Mouse (Mus musculus): ENCODE measurements at regions not wholly inside any gene's neighbourhood (a gene's known extent, or its start where the extent isn't known, plus 50 kb on each side); places are given as distances from the start of the nearest gene placed in this dataset.

DNA sequence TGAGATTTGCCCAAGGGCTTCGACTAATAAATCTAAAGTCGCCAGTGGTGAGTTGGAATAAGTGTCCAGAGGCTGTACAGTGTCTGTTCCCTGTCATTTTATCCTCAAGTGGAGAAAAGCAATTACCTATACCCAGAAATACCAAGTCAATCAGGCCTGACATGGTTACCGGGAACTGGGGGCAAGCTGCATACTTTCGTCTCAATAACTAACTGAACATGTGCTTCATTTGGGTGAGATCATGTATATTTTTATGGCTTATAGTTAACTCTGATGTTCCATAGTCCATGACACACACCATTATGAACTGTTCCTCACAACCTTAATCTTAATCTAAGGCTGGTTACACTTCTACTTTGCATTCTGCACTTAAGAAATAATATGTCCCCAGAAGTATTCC is 462.4 kb upstream of the Cited2 start:
- WGBS, result 74% methylated on average over 4 of the region's 4 CpGs
- Histone ChIP-seq H3K27me3 (ENCODE audit: control insufficient read depth, insufficient read depth, low read depth, low read length) (no peaks in the 10 kb centered on the region), H3K27ac (ENCODE audit: low read length) (no peak overlapping the region), H3K36me3 (ENCODE audit: control insufficient read depth, insufficient read depth, low read length) (no peaks in the 10 kb centered on the region), H3K4me1 (replicated peaks; ENCODE audit: control insufficient read depth, insufficient read depth, low read length) (0 out of 2 replicates have a peak, but pooled peaks cover 2% of the 10 kb centered on the region), H3K9ac (ENCODE audit: low read length) (no peak overlapping the region), H3K9me3 (ENCODE audit: control insufficient read depth, low read length) (no peaks in the 10 kb centered on the region), H3K4me3 (ENCODE audit: low read length) (no peak overlapping the region), H3K4me2 (ENCODE audit: low read depth, low read length) (no peak overlapping the region)
- no peak for ATAC-seq (ENCODE audit: low read depth)

DNA sequence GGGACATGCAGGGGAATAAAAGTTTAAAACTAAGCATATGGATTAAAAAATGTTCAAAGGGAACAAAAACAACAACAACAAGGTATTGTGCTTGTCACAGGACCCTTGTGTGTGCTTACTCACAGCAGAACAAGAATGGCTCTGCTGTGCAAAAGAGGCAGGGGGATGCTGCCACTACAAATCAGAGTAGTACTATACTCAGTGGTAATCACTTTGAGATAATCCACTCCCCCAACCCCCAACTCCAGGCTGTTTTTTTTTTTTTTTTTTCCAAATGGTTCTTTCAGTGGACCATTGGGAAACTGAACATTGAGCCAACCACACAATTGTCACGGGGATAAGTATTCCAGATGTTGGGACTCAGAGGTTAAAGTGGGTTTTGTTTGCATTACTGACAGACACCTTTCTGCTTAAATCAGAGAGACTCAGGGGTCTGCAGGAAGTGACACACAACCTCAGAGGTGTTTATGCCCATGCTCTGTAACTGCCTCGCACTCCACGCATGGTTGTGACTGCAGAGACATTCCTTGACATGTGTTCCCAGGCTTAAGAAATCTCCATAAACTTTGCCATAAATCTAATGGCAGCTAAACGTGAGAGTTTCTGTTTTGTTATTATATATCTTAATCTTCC is 461.7 kb upstream of the Cited2 start:
- H3K27ac ChIP-seq (ENCODE audit: low read length), result no peak overlapping the region
- H3K4me3 ChIP-seq (ENCODE audit: low read length), result no peak overlapping the region
- H3K9ac ChIP-seq (ENCODE audit: low read length), result no peak overlapping the region
- no peaks in the 10 kb centered on the region for H3K27me3 ChIP-seq (ENCODE audit: control insufficient read depth, insufficient read depth, low read depth, low read length)
- 0 out of 2 replicates have a peak, but pooled peaks cover 2% of the 10 kb centered on the region for H3K4me1 ChIP-seq (replicated peaks; ENCODE audit: control insufficient read depth, insufficient read depth, low read length)
- ATAC-seq (ENCODE audit: low read depth), result no peak
- no peaks in the 10 kb centered on the region for H3K36me3 ChIP-seq (ENCODE audit: control insufficient read depth, insufficient read depth, low read length)
- WGBS, result 36% methylated on average over 4 of the region's 4 CpGs
- H3K9me3 ChIP-seq (ENCODE audit: control insufficient read depth, low read length), result no peaks in the 10 kb centered on the region
- H3K4me2 ChIP-seq (ENCODE audit: low read depth, low read length), result no peak overlapping the region

DNA sequence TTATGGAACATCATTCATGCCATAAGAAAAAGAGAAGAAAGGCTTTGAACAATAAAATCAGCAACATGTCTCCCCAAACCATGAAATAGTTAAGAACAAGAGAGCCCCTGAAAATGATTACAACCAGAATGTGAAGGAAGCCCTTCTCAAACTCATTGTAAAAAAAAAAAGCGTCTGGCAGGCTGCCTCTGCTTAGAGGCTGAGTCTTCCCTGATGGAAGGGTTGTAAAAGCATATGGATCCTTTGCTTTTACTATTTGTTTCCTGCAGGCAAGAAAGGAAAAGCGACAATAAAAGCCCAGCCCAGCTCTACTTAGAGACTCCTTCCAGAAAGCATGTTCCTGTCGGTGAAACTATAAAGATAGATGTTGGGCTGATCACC is 461.2 kb upstream of the Cited2 start:
- Histone ChIP-seq H3K9me3 (ENCODE audit: control insufficient read depth, low read length) (no peaks in the 10 kb centered on the region), H3K4me3 (ENCODE audit: low read length) (no peak overlapping the region), H3K4me1 (replicated peaks; ENCODE audit: control insufficient read depth, insufficient read depth, low read length) (0 out of 2 replicates have a peak, but pooled peaks cover 2% of the 10 kb centered on the region), H3K4me2 (ENCODE audit: low read depth, low read length) (no peak overlapping the region), H3K9ac (ENCODE audit: low read length) (no peak overlapping the region), H3K27ac (ENCODE audit: low read length) (no peak overlapping the region), H3K36me3 (ENCODE audit: control insufficient read depth, insufficient read depth, low read length) (no peaks in the 10 kb centered on the region), H3K27me3 (ENCODE audit: control insufficient read depth, insufficient read depth, low read depth, low read length) (no peaks in the 10 kb centered on the region)
- ATAC-seq (ENCODE audit: low read depth), result no peak
- 41% methylated on average over 3 of the region's 3 CpGs for WGBS

GRCm38 (mm10) chr10:17272646-17273045 is 450.4 kb upstream of the Cited2 start:
- H3K36me3 ChIP-seq (ENCODE audit: control insufficient read depth, insufficient read depth, low read length), result no peaks in the 10 kb centered on the region
- WGBS, result 70% methylated on average over 5 of the region's 5 CpGs
- H3K9me3 ChIP-seq (ENCODE audit: control insufficient read depth, low read length), result no peaks in the 10 kb centered on the region
- no peaks in the 10 kb centered on the region for H3K4me1 ChIP-seq (replicated peaks; ENCODE audit: control insufficient read depth, insufficient read depth, low read length)
- no peaks in the 10 kb centered on the region for H3K27me3 ChIP-seq (ENCODE audit: control insufficient read depth, insufficient read depth, low read depth, low read length)
- H3K4me3 ChIP-seq (ENCODE audit: low read length), result no peak overlapping the region
- H3K9ac ChIP-seq (ENCODE audit: low read length), result no peak overlapping the region
- no peak for ATAC-seq (ENCODE audit: low read depth)
- H3K4me2 ChIP-seq (ENCODE audit: low read depth, low read length), result no peak overlapping the region
- no peak overlapping the region for H3K27ac ChIP-seq (ENCODE audit: low read length)

DNA sequence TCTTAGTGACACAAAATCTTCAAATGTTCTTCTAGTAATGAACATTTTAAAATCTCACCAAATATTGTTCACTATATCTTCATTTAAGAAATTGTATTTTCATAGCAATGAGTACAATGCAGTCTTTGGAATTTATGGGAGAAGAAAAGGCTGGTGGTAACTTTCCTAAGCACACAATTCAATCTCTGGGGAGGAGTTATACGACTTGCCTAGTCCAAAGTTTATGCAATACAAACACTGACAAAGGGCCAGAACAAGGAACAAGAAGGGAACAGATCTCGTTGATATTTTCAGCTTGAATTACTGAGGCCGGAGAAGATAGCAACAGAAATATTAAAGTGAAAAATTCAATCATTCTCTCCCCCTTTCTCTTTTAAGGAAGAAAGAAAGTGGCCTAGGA is 449.2 kb upstream of the Cited2 start:
- Histone ChIP-seq H3K27ac (ENCODE audit: low read length) (no peak overlapping the region), H3K27me3 (ENCODE audit: control insufficient read depth, insufficient read depth, low read depth, low read length) (no peaks in the 10 kb centered on the region), H3K9ac (ENCODE audit: low read length) (no peak overlapping the region), H3K4me2 (ENCODE audit: low read depth, low read length) (no peak overlapping the region), H3K4me1 (replicated peaks; ENCODE audit: control insufficient read depth, insufficient read depth, low read length) (no peaks in the 10 kb centered on the region), H3K4me3 (ENCODE audit: low read length) (no peak overlapping the region), H3K9me3 (ENCODE audit: control insufficient read depth, low read length) (no peaks in the 10 kb centered on the region), H3K36me3 (ENCODE audit: control insufficient read depth, insufficient read depth, low read length) (no peaks in the 10 kb centered on the region)
- no peak for ATAC-seq (ENCODE audit: low read depth)
- 65% methylated on average over 3 of the region's 3 CpGs for WGBS

DNA sequence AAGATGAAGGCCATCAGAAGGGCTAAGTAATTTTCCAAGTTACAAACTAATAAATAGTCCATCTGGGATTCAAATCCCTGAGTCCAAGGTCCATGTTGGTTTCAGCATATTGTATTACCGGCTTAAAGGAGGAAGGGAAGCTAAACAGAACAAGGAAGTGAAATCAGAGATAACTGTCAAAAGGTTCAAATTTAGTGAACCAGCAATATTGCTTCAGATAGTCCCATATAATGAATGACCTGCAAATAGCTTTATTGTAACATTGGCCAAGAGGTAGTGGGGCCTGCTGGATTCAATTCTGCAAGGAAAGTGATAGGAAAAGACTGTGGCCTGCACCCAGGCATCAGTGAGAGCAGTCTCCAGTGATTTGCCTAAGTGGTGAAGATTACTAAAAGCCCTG is 447.8 kb upstream of the Cited2 start:
- WGBS, result 71% methylated on average over 1 of the region's 1 CpGs
- no peaks in the 10 kb centered on the region for H3K4me1 ChIP-seq (replicated peaks; ENCODE audit: control insufficient read depth, insufficient read depth, low read length)
- no peaks in the 10 kb centered on the region for H3K36me3 ChIP-seq (ENCODE audit: control insufficient read depth, insufficient read depth, low read length)
- ATAC-seq (ENCODE audit: low read depth), result no peak
- H3K4me2 ChIP-seq (ENCODE audit: low read depth, low read length), result no peak overlapping the region
- H3K9ac ChIP-seq (ENCODE audit: low read length), result no peak overlapping the region
- H3K27ac ChIP-seq (ENCODE audit: low read length), result no peak overlapping the region
- H3K27me3 ChIP-seq (ENCODE audit: control insufficient read depth, insufficient read depth, low read depth, low read length), result no peaks in the 10 kb centered on the region
- no peak overlapping the region for H3K4me3 ChIP-seq (ENCODE audit: low read length)
- no peaks in the 10 kb centered on the region for H3K9me3 ChIP-seq (ENCODE audit: control insufficient read depth, low read length)

GRCm38 (mm10) chr10:17277911-17278310 is 445.1 kb upstream of the Cited2 start:
- no peak overlapping the region for H3K9ac ChIP-seq (ENCODE audit: low read length)
- no peak overlapping the region for H3K4me2 ChIP-seq (ENCODE audit: low read depth, low read length)
- no peaks in the 10 kb centered on the region for H3K27me3 ChIP-seq (ENCODE audit: control insufficient read depth, insufficient read depth, low read depth, low read length)
- ATAC-seq (ENCODE audit: low read depth), result no peak
- H3K27ac ChIP-seq (ENCODE audit: low read length), result no peak overlapping the region
- H3K36me3 ChIP-seq (ENCODE audit: control insufficient read depth, insufficient read depth, low read length), result no peaks in the 10 kb centered on the region
- H3K4me1 ChIP-seq (replicated peaks; ENCODE audit: control insufficient read depth, insufficient read depth, low read length), result no peaks in the 10 kb centered on the region
- H3K9me3 ChIP-seq (ENCODE audit: control insufficient read depth, low read length), result no peaks in the 10 kb centered on the region
- H3K4me3 ChIP-seq (ENCODE audit: low read length), result no peak overlapping the region

DNA sequence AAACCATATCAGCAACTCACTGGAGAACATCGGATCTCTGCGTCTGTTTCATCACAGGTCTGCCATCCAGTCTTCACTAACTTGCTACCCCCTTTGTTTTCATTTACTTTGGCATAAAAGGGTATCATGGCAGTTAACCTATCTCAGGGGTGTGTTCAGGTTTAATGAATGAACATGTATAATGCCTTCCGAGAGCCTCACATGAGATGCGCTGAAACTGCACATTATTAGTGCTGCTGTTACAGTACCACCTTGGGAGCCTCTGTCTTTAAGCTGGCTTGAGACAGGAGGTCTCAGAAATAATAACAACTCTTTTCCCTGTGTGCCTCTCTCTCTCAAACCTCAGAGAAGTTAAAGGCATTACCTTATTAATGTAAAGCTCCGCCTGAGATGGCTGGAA is 438.2 kb upstream of the Cited2 start:
- Histone ChIP-seq H3K27ac (ENCODE audit: low read length) (no peak overlapping the region), H3K4me1 (replicated peaks; ENCODE audit: control insufficient read depth, insufficient read depth, low read length) (no peaks in the 10 kb centered on the region), H3K9me3 (ENCODE audit: control insufficient read depth, low read length) (no peaks in the 10 kb centered on the region), H3K4me2 (ENCODE audit: low read depth, low read length) (no peak overlapping the region), H3K36me3 (ENCODE audit: control insufficient read depth, insufficient read depth, low read length) (no peaks in the 10 kb centered on the region), H3K4me3 (ENCODE audit: low read length) (no peak overlapping the region), H3K9ac (ENCODE audit: low read length) (no peak overlapping the region), H3K27me3 (ENCODE audit: control insufficient read depth, insufficient read depth, low read depth, low read length) (no peaks in the 10 kb centered on the region)
- WGBS, result 91% methylated on average over 5 of the region's 5 CpGs
- ATAC-seq (ENCODE audit: low read depth), result no peak

DNA sequence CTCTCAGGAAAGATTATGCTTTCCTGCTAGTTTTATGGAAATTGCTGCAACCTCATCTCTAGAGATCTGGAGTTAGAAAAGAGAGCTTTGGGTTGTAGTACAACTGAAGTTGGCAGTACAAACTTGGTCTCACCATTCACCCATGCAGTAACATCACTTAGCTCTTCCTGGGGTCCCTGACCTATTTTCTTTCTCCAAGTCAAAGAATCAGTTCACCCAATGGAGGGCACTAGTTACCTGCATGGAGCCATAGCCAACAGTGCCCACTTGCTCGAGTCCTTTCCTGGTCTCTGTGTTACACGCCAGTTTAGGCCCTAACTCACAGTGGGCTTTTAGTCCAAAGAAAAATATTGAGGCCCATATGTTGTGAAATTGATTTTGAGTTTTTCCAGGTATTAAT is 435.9 kb upstream of the Cited2 start:
- Histone ChIP-seq H3K4me2 (ENCODE audit: low read depth, low read length) (no peak overlapping the region), H3K9ac (ENCODE audit: low read length) (no peak overlapping the region), H3K27me3 (ENCODE audit: control insufficient read depth, insufficient read depth, low read depth, low read length) (no peaks in the 10 kb centered on the region), H3K9me3 (ENCODE audit: control insufficient read depth, low read length) (no peaks in the 10 kb centered on the region), H3K4me3 (ENCODE audit: low read length) (no peak overlapping the region), H3K27ac (ENCODE audit: low read length) (no peak overlapping the region), H3K4me1 (replicated peaks; ENCODE audit: control insufficient read depth, insufficient read depth, low read length) (no peaks in the 10 kb centered on the region), H3K36me3 (ENCODE audit: control insufficient read depth, insufficient read depth, low read length) (no peaks in the 10 kb centered on the region)
- WGBS, result 82% methylated on average over 2 of the region's 2 CpGs
- ATAC-seq (ENCODE audit: low read depth), result no peak

- Histone ChIP-seq H3K4me1 (replicated peaks; ENCODE audit: control insufficient read depth, insufficient read depth, low read length) (0 out of 2 replicates have a peak, but pooled peaks cover 2% of the 10 kb centered on the region), H3K9me3 (ENCODE audit: control insufficient read depth, low read length) (no peaks in the 10 kb centered on the region), H3K27ac (ENCODE audit: low read length) (no peak overlapping the region), H3K9ac (ENCODE audit: low read length) (no peak overlapping the region), H3K4me2 (ENCODE audit: low read depth, low read length) (no peak overlapping the region), H3K4me3 (ENCODE audit: low read length) (no peak overlapping the region), H3K27me3 (ENCODE audit: control insufficient read depth, insufficient read depth, low read depth, low read length) (no peaks in the 10 kb centered on the region), H3K36me3 (ENCODE audit: control insufficient read depth, insufficient read depth, low read length) (no peaks in the 10 kb centered on the region)
- ATAC-seq (ENCODE audit: low read depth), result no peak
- WGBS, result 43% methylated on average over 2 of the region's 2 CpGs
Observed at GRCm38 (mm10) chr10:17288231-17288630, 434.8 kb upstream of the Cited2 start.

All from lung, embryonic 16.5 days (tissue).